Mouse (Mus musculus) right cerebral cortex, postnatal 25 days (tissue): ENCODE data around the gene Pakap.

Experiments
- DNase-seq: peaks from one replicate; pipeline ENCODE4 v3.0.0; 2022

Pakap gene

DNA sequence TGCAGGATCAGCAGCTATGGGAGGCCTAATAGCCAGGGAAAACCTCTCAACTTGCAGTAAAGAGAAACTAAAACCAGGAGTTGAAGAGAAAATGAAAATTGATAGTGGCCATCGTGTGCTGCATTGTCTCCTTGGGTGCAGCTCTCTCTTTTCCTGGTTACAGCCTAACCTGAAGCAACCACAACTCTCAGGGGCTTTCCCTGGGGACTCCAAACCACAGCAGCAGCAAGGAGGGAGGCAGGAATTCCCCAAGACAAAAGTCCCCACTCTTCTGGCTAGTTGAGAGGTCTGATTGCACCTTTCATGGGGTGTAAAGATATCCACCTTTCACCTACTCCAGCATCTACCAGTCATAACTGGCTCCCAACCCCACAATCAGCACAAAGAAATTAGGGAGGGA, 157.6 kb downstream of the Pakap start:
- no peak for DNase-seq

DNA sequence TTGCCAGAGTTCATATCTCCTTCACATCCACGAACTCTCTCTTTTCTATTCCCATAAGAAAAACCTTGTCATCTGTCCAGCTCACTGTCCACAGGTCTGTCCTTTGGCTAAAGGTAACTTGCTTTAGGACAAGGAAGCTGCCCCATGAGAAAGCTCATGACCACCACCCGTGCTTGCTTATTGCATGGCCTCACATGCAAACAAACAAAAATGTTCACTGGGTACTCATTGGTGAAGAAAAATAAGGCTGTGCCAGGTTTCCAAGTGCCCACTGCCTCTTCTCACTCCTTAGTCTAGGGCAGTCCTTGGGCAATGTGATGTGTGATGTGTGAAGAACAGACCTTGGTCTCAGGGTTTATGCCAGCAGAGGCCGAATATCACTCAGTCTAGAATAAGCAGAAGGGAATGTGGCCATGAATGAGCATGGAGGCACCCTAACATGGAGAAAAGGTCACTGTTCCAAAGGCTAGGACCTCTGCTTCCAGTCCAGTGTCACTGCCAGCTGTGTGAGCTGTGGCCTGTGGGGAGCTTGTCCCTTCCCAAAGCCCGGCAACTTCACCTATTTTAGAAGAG, 160.7 kb downstream of the Pakap start:
- no peak for DNase-seq

DNA sequence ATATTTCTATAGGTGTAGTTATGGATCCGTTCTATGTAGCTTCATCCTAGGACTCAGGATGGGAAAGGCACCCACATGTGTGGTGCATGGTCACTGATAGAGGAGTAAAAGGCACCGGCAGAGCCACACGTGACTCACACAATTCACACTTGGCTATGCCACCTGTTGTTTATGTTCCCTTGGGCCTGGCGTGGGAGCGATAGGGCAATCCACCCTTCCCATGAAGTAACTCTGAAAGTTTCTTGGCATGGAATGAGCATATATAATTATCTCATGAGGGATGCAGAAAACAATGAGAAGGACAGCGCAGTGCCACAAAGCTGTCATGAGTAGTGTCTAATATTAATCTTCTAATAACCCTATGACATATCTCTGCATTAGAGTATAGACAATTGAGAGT, 162.1 kb downstream of the Pakap start:
- no peak for DNase-seq

DNA sequence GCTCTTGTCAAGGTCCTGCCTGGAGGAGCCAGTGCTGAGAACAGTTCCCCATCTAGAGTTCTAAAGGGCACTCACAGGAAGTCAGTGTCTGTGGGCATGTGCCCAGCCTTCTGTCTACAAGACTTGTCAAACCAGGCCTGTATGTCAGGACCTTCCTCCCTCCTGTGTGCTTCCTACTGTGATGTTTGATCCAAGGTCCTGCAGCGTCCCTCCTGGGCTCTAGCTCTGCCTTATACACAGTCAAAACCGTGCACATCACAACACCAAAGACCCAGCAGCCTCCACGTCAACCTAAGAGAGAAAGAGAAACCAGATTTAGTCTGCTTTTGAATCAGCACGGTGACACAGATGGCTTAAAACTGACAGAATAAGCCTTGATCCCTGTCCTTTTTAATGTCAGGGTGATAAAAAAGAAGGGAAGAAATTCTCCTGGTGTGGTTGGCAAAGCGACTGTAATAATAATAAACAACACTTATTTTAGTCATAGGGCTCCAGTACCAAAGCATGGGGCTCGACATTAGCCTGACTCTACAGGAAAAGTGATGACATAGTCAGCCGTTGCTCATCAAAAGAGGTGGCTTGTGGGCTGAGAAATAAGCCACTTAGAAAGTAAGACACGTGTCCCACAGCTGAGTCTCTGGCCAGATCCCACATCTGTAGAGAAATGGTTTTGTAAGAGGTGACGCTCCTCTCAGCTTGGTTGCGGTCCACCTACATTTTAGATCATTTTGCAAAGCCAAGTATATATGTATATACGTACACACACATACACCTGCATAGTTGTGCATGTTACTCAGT, 163.0 kb downstream of the Pakap start:
- DNase-seq: no peak

DNA sequence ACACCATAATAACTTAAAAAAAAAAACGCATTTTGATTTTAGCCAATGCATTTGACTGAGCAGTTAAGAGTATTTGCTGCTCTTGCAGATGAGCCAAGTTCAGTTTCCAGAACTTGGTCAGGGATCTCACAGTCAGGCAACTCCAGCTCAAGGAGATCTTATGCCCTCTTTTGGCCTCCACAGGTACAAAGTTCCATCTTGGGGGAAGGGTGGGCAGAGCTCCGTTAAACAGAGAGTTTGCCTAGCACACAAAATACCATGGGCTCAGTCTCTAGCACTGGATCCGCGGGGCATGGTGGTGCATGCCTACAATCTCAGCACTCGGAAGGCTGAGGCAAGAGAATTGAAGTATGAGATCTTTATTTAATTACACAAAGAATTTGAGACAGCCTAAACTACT, 164.4 kb downstream of the Pakap start:
- no peak for DNase-seq

DNA sequence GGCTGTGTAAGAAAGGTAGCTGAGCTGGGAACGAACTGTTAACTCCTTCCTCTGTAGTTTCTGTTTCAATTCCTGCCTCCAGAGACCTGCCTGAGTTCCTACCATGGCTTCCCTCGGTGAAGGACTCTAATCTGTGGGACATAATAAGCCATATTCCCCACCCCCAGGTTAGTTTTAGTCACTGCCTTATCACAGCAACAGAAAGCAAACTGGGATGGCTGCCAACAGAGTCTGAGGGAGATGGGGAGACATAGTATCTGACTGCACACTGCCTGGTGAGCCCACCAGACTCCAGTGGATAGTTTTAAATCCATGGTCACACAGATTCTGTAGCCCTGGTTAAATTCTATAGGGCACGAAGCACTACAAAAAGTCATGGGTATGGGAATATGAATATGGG, 165.5 kb downstream of the Pakap start:
- DNase-seq: no peak

DNA sequence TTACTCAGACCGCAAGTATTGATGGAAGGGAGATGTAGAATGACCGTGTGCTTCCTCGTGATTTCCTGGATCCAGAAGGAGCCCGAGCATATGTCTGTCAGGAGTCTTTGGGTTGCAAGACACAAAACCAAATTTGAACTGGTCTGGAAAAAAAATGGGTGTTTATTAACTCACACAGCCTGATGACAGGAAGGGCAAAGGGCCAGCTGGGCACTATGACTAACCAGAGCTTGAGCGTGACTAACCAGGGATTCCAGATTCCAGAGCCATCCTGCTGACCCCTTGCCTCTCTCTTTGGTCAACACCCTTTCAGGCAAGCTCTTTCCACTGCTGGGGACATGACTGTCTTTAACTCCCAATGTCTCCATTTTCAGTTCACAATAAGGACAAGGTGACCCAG, 167.4 kb downstream of the Pakap start:
- no peak for DNase-seq

DNA sequence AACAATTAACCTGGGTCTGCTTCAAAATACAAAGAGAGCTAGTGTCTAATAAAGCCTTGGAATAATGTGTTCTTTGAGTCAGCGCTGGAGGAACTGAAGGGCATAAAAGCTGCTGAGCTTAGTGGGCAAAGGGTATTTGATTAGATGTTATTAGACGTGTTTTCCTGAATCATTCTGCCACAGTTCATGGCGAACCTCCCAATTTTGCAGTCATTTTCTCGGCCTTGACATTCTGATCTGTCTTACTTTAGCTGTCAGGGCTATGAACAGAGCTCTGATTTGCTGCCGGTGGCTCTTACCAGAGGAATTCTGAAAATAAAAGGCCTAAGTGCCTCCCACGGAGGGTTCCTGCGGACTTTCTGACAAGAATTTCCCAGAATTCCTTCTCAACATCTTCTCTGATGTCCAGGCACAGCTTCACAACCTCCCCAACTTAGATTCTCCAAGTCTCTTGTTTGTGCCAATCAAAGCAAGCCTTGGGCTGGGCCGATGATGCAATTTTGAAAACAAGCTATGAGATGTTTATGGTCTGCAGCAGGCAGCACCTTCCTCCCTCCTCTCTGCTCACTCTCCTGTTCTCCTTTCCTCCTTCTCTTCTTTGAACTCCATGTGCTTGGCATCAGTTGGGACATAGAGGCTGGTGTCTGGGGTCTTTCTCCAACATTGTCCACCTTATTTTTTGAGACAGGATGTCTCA, 171.0 kb downstream of the Pakap start:
- no peak for DNase-seq

DNA sequence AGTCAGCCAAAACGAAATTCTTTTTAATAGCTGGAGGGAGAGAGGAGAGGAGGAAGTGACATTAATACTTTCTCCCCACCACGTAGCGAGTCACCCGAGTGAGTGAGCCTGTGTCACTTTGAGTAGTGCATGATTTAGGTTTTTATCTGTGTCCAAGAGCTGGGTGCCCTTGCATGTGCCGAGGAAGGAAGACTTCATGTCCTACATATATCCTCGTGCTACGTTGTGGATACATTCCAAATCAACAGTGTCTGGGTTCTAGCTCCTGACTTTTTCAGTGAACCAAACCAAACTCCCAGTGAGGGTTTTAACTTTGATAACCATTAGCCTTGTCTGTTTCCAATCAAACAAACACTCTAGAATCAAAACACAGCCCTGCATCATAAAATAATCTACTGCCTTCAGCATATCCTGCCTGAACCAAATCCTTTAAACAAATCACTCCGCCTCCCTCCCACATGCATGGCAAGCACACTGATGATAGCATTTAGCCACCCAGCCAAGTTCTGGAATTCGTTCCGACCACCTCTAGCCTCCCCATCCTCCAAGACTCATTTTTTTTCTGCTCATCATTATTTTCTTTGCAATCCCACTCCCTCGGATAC, 175.4 kb downstream of the Pakap start:
- DNase-seq: no peak

DNA sequence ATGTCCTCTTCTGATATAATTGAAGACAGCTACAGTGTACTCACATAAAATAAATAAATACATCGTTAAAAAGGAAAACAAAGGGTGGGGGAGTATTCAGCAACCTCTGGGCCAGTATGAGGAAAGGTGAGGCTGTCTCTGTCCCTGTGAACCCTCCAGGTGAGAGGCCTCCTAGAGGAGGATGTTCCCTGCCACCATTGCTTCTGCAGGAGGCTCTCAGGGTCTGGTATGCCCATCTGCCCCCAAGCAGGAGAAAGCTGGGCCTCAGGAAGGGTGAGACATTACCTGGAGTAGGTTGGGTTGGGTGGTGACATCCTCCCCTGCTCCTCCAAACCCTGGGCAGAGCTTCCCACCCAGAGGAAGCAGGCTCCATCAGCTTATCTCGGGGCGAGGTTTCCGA, 182.7 kb downstream of the Pakap start:
- no peak for DNase-seq

DNA sequence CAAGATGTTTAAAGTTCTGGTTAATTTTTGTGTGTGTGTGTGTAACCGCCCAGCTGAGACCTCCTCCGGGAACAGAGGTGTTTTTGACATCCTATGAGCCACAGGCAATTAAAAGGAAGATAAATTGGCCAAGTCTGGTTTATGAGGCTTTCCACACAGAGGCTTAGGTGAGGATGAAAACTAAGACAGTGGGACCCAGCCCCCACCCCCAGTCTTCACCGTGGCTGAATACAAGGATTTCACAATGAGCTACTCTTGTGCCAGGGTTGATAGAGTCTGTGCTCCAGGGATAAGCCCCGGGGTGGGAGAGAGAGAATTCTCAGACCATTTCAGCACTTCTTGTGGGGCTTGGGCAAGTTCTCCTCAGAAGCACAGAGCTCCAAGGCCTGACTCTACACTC, 183.1 kb downstream of the Pakap start:
- no peak for DNase-seq

DNA sequence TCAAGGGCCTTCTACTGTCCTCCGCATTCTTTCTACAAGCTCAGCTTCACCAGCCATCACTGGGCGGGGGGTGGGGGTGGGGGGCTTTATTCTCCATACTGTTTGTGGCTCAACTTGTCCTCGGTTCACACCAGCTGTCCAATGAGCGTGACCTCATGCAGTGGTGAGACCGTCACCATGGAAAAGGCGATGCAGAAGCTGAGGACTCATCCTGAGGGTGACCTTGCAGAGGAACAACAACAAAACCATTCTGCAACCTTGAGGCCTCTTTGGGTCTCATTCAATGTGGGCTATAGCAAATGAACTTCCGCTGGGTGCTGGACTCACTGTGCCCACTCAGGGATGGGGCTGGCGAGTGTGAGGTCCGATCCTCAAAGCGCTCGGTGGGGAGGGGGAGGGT, 183.6 kb downstream of the Pakap start:
- DNase-seq: no peak

DNA sequence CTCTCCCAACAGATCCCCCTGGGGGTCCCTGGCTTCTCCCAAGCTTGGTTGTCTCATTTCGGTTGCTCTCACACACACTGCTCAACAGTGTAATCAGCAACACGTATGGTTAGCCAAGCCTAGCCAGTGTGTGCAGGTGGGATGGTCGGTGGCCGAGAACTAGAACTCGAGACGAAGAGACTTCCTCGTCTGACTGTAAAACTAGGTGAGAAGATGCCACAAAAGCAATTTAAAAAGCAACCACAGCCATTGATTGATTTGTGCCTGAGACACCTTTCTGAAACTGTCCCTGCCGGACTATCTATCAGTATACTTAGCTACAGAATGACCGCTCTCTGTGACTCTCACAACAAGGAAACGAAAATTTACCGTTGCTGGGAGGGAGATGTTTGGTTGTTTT, 187.1 kb downstream of the Pakap start:
- DNase-seq: no peak

DNA sequence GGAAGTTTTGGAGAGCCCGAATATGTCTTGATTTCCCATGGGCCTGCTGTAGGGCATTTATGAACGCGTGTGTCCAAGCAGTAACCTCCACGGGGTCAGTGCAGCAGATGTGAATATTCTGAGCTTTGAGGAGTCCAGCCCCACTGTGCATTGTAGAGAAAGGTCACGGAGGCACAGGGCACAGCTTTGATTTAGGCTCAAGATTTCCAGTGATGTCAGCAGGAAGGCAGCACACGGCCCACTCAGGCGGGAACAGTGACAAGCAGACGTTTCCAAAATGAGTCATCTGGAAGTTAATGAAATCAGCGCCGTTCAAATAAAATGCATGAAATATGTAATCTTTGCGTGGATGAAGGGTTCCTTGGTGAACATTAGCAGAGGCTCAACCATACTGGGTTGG, 190.0 kb downstream of the Pakap start:
- DNase-seq: no peak

DNA sequence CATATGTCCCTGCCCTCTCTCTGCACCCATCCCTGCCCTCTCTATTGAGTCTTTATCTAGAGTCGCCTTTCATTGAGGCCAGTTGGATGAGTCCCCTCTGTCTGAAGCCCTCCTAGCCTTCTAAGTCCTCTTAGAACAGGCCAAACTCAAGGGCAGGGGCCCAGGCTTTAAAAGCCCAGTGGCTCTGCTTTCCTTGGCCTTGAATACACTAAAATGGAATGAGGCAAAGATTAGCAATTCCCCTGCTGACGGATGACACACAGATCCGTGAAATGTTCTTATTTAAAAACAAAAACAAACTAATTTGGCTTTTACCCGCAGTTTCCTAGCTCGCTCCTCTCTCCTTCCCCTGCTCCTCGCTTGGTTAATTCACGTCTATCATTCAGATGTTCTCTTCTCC, 194.4 kb downstream of the Pakap start:
- no peak for DNase-seq

DNA sequence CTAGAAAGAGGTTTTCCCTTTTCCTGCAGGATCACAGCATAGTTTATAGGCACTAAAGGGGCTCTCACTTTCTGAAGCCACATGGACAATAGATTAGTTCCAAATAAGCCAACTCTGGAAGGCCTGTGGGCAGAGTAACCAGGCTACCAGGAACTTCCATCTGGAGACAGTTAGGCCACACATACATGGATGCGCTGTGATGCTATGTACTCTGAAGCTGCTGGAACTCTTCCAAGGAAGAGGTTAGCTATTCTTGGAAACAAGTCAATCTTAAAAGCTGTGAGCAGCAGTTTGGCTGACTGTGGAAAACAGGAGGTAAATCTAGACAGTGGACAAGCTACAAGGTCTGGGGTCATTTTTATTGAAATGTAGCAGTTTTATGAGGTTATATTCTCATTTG, 196.4 kb downstream of the Pakap start:
- DNase-seq: no peak

DNA sequence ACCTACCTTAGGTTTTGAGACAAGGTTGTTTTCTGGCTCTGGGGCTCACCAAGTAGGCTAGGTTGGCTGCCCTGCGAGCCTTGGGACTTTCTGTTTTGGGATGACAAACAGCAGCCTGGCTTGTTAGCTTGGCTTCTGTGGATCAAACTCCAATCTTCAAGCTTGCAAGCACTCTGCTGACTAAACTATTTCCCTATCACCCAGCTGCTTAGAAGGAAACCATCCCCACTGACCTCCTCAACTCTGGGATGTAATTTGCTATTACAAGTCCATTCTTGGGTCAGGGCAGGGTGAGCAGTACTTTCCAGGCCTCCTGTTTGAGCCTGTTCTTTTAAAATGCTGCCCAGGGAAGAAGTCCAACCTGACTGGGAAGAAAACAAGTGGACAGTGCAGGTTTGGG, 196.9 kb downstream of the Pakap start:
- no peak for DNase-seq

DNA sequence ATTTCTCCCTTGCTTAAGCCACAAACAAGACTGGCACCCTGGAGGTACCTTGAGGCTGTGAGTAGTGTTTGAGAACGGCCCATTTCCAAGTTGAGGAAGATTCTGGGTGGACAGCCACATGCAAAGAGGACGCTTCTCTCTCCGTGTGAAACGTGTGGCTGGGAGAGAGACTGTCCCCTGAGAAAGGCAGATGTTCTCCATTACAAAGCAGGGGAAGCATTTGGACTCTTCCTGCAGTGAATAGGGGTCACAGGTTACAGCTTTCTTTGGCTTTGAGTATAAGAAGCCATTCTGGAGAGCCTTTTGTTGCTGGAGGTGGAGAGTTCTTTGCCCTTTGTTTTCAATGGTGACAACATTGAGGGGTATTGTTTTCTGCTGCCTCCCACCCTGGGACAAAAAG, 197.8 kb downstream of the Pakap start:
- no peak for DNase-seq

DNA sequence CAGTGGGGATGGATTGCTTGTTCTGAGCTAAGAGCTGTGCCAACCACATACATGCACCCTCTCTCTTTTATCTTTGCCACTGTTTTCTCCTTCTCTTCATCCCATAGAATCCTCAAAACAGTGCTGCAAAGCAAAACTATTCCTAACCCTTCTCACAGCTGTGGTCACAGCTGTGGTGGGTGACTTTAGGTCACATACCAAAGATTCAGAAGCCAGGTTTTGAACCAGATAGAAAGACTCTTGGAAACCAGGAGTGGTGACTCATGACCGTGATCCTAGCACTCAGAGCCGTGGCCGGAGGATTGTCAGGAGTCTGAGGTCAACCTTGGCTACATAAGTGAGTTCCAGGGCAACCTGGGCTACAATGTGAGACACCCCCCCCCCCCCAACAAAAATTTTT, 201.0 kb downstream of the Pakap start:
- no peak for DNase-seq

DNA sequence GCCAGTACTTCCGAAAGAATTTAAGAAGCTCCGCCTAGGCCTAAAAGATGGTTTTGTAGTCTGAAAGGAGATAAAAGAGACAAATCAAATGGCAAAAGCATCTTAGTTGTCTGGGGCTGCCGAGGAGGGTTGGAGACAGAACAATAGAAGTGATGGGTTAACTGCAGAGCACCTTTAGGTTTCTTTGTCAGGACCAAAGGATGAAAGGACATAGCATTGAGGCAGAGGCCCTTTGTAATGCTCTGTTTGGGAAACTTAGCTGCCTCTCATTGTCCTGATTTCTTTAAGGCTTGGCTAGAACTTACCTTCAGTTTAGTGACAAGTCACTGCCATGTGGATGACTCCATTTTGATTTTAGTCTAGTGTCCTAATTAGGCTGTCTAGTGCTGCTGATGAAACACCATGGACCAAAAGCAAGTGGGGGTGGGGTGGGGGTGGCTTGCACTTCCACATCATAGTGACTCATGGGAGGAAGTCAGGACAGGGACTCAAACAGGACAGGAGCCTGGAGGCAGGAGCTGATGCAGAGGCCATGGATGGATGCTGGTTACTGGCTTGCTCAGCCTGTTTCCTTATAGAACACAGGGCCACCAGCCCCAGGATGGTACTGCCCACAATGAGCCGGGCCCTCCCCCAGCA, 202.3 kb downstream of the Pakap start:
- no peak for DNase-seq

DNA sequence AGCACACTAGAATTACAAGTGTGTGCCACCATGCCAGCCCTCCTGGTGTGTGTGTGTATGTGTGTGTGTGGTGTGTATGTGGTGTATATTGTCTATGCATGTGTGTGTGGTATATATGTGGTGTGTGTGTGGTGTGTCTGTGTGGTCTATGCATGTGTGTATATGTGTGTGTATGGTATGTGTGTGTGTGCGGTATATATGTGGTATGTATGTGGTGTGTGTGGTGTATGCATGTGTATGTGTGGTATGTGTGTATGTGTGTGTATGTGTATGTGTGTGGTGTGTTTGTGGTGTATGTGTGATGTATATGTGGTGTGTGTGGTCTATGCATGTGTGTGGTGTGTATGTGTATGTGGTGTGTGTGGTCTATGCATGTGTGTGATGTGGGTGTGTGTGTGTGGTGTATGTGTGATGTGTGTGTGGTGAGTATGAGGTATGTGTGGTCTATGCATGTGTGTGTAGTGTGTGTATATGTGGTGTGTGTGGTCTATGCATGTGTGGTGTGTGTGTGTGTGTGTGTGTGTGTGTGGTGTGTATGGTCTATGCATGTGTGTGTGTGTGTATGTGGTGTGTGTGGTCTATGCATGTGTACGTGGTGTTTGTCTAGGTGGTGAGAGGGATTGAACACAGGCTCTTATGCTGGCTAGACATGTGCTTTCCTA, 203.7 kb downstream of the Pakap start:
- no peak for DNase-seq

DNA sequence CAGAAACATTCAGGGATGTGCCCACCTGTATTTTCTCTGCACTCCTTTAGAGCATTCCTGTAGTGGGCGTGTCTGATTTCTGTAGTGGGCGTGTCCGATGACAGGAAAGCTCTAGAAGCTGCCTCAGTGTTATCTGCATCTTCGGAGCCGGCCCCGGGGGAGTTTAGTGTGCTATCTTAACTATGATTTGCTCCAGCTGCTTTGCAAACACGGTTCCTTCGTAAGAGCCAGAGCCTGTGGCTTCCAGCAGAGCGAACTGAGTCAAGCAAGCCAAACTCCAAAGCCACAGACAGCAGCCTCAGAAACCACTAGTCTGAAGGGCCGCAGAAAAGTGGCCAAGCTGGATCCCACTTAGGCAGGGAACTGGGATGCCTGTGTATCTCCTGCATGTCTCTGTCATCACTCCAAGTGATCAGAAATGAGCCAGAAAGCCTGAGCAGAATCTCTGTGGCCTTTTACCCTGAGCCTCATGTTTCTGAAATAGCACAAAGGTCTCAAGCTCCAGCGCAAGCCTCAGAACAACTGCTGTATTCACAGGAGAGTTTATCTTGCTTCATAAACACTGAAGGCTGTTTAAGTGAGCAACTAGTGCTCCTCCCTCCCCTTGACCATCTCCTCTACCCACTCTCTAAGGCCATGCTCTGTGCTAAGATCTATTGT, 205.0 kb downstream of the Pakap start:
- DNase-seq: no peak
